Mouse (Mus musculus) 3T3-L1 (cell line): ENCODE data around the gene Ttll1.
A peak's percentile ranks its signal among the peaks of the same experiment; 100 is the strongest.

Experiments
- DNase-seq: peaks from one replicate; pipeline ENCODE4 v3.0.0-alpha.2; 2015; ENCODE audit warnings: low read depth, low spot score

The Ttll1 gene

GRCm38 (mm10) chr15:83455637-83456036 lies 55.1 kb downstream of the Ttll1 start:
- no peak for DNase-seq

GRCm38 (mm10) chr15:83455034-83455433 lies 55.7 kb downstream of the Ttll1 start:
- no peak for DNase-seq

- DNase-seq, result no peak
Measured at GRCm38 (mm10) chr15:83454419-83454818, 56.3 kb downstream of the Ttll1 start.

GRCm38 (mm10) chr15:83453879-83454278 lies 56.8 kb downstream of the Ttll1 start:
- no peak for DNase-seq

- DNase-seq, result no peak
Measured at GRCm38 (mm10) chr15:83452219-83452760, 58.4 kb downstream of the Ttll1 start.

- peak; percentile 89 for DNase-seq
Measured at GRCm38 (mm10) chr15:83451621-83452210, 59.0 kb downstream of the Ttll1 start.

- DNase-seq, result no peak
Measured at GRCm38 (mm10) chr15:83450007-83450406, 60.7 kb downstream of the Ttll1 start.

GRCm38 (mm10) chr15:83448646-83449045 lies 62.0 kb downstream of the Ttll1 start:
- DNase-seq, result no peak

- DNase-seq, result peak; percentile 65
Measured at GRCm38 (mm10) chr15:83447791-83448544, 62.7 kb downstream of the Ttll1 start.

- no peak for DNase-seq
Measured at GRCm38 (mm10) chr15:83445908-83446307, 64.8 kb downstream of the Ttll1 start.

GRCm38 (mm10) chr15:83445383-83445782 lies 65.3 kb downstream of the Ttll1 start:
- DNase-seq, result no peak

- DNase-seq, result no peak
Measured at GRCm38 (mm10) chr15:83444425-83444824, 66.3 kb downstream of the Ttll1 start.

- DNase-seq, result no peak
Measured at GRCm38 (mm10) chr15:83442495-83443037, 68.1 kb downstream of the Ttll1 start.

- DNase-seq, result peak; percentile 81
Measured at GRCm38 (mm10) chr15:83440726-83441125, 70.0 kb downstream of the Ttll1 start.

GRCm38 (mm10) chr15:83436541-83436940 lies 74.2 kb downstream of the Ttll1 start:
- DNase-seq, result no peak

GRCm38 (mm10) chr15:83435324-83436090 lies 75.2 kb downstream of the Ttll1 start:
- peak; percentile 78 for DNase-seq

GRCm38 (mm10) chr15:83434692-83435091 lies 76.0 kb downstream of the Ttll1 start:
- no peak for DNase-seq
